Mouse (Mus musculus) C2C12 (cell line): Measurements from ENCODE around the gene Jdp2. TPM values are rescaled to one million over a fixed set of nuclear protein-coding genes. Genes with fewer than 3 reads are reported as not detected.

Experiments used
- H3K27me3 ChIP-seq: one replicate; pipeline ENCODE4 v1.6.1; 2011; ENCODE audit not compliant: control insufficient read depth, insufficient read depth, insufficient read length
- H3K36me3 ChIP-seq: one replicate; pipeline ENCODE4 v1.6.1; 2011; ENCODE audit not compliant: control insufficient read depth, insufficient read depth
- H3K4me3 ChIP-seq: one replicate; pipeline ENCODE4 v1.5.1; 2011; ENCODE audit warnings: mild to moderate bottlenecking, control low read depth; ENCODE audit not compliant: poor library complexity, insufficient read depth, severe bottlenecking
- H3K79me2 ChIP-seq: one replicate; pipeline ENCODE4 v1.6.1; 2011; ENCODE audit not compliant: control insufficient read depth, insufficient read depth
- H3K79me3 ChIP-seq: one replicate; pipeline ENCODE4 v1.6.1; 2011; ENCODE audit warnings: low read depth, control low read depth
- H3ac ChIP-seq: one replicate; pipeline ENCODE3; 2011; ENCODE audit warnings: low read depth; ENCODE audit not compliant: control insufficient read depth, insufficient read length
- CEBPB ChIP-seq: IDR thresholded peaks from one replicate; pipeline ENCODE4 v1.6.1; 2011; ENCODE audit warnings: low read depth, mild to moderate bottlenecking, control low read depth, moderate library complexity
- CTCF ChIP-seq: IDR thresholded peaks from one replicate; pipeline ENCODE4 v1.5.1; 2011; ENCODE audit not compliant: control insufficient read depth, insufficient read depth, insufficient read length
- FOSL1 ChIP-seq: IDR thresholded peaks from one replicate; pipeline ENCODE4 v1.8.0; 2011; ENCODE audit warnings: mild to moderate bottlenecking, low read length; ENCODE audit not compliant: poor library complexity, insufficient read depth, severe bottlenecking
- MAX ChIP-seq: IDR thresholded peaks from one replicate; pipeline ENCODE4 v1.6.1; 2011; ENCODE audit warnings: mild to moderate bottlenecking, control low read depth
- MYOD1 ChIP-seq: IDR thresholded peaks from one replicate; pipeline ENCODE4 v1.6.1; 2011; ENCODE audit warnings: low read depth; ENCODE audit not compliant: control insufficient read depth, insufficient read length
- MYOG ChIP-seq: IDR thresholded peaks from one replicate; pipeline ENCODE4 v1.6.1; 2011; ENCODE audit not compliant: control insufficient read depth, insufficient read length; ENCODE audit errors: extremely low read depth
- USF1 ChIP-seq: IDR thresholded peaks from one replicate; pipeline ENCODE4 v1.6.1; 2011; ENCODE audit warnings: low read depth, mild to moderate bottlenecking, control low read depth, moderate library complexity
- polyA plus RNA-seq: library from polyadenylated mRNA; unstranded; fragments of >200 nt; fragmentation: generic; extraction: Trizol; gene quantifications from one replicate; pipeline ENCODE4 v1.2.1, GENCODE M21; 2012; ENCODE audit warnings: missing spikeins

The Jdp2 gene
- polyA plus RNA-seq, 1 experiment = 86.8 TPM

- no peak overlapping the region for H3K4me3 ChIP-seq
These were observed 89.0 kb downstream of the Jdp2 start for GRCm38 (mm10) chr12:85687846-85688245.

More at GRCm38 (mm10) chr12:85687846-85688245, 89.0 kb downstream of the Jdp2 start:
- Histone ChIP-seq H3K27me3 (peaks cover 37% of the 10 kb centered on the region), H3K79me3 (no peaks in the 10 kb centered on the region), H3ac (no peak overlapping the region), H3K79me2 (no peaks in the 10 kb centered on the region), H3K36me3 (no peaks in the 10 kb centered on the region)
- TF ChIP-seq MYOD1 = no peak
- TF ChIP-seq MAX = no peak
- TF ChIP-seq USF1 = no peak
- no peak for TF ChIP-seq CEBPB
- TF ChIP-seq FOSL1 = no peak
- no peak for TF ChIP-seq MYOG
- TF ChIP-seq CTCF = no peak

Other genes with a start within 250 kb of the Jdp2 start
- gene Tmed10, start 224.2 kb upstream of the Jdp2 start, polyA plus RNA-seq = 174 TPM
- gene Fos, start 125.1 kb upstream of the Jdp2 start, polyA plus RNA-seq = 2.7 TPM
- gene Batf, start 87.6 kb downstream of the Jdp2 start, polyA plus RNA-seq = 0.06 TPM
- 0.16 TPM for gene Flvcr2, start 147.5 kb downstream of the Jdp2 start, polyA plus RNA-seq
- 51.4 TPM for gene Erg28, start 225.5 kb downstream of the Jdp2 start, polyA plus RNA-seq
- 20.1 TPM for gene Ttll5, start 225.6 kb downstream of the Jdp2 start, polyA plus RNA-seq